Mouse (Mus musculus): Measurements from ENCODE around the gene Plekha4. TPM values are rescaled to one million over a fixed set of nuclear protein-coding genes. Genes with fewer than 3 reads are reported as not detected.
"Not testable (repeated sequence)": the region's sequence is repeated elsewhere in the genome, so short reads cannot be mapped to it uniquely, and the experiment has no call there.

Gene Plekha4
- total RNA-seq, 2 experiments from 2014 or later = 0.77 to 0.86 TPM

DNA sequence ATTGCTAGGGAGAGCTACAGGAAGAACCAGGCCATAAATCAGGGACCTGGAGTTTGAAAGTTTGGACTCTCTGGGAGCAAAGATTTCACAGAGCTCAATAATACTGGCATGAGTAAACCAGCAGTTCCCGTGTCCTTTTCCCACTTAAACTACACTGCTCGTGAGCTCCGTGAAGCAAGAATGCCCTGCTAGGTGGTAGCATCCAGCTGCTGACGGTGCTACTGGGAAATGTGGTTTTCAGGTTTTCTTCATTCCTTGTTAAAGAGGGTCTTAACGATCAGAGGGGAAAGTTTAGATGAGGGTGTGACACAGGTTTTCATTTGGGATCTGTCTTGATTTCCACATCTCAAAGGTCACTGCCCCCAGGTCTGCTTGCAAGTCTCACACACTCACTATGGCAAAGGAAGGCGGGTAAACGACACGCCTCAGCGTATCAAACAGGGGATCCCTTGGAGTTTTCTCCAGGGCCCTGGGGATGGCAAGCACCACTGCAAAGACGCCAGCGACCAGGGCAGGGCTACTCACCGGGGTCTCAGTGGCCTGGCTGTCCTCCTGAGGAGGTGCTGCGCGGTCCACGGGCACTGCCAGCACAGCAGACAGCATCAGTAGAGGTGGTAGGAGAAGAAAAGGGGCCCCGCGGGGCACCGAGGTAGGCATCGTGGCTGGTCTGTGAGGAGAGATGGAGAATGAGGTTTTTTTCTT, 16.8 kb upstream of the Plekha4 start:
- DNase-seq = no peak

DNA sequence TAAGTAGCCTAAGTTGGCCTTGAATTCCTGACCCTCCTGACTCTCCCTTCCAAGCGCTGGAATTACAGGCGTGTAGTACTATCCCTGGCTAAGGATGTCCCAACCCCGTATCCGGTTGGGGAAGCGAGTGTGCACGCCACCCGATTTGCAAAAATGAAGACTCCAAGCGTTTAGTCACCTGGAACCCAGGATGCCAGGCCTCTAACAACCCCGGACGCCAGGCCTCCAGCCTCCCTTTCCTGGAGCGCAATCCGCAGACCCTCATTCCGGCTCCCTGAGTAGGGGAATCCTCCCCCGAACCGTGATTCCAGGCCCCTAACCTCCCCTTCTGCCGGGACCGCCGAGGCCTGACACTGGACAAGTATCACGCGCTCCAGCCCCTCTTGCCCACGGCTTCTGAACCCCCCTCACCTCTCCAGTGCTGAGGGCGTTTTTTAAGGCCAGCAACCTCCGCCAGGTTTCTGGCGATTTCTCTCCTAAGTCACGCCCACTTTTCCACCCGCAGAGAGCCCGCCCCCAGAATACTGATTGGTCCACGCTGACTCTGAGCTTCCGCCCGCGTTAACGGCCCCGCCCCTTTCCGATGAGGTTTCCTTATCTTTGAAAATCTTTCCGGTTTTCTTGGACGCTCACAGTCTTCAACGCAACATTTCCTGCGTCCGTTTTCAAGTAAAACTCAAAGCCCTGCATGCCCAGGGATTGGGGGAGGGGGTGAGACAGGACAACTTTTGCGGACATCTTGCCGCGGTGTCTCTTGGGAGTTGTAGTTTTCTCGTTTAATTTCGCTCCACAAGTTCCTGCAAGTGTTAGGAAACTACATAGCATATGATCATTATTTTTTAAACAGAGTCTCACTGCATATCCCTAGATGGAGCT, 16.0 kb upstream of the Plekha4 start, which contains the start of gene Nucb1:
TSS of gene Nucb1 (minus strand) at position 495 of the 876 bp plus-strand sequence.
- peak; percentile 88 to 89 for DNase-seq

DNA sequence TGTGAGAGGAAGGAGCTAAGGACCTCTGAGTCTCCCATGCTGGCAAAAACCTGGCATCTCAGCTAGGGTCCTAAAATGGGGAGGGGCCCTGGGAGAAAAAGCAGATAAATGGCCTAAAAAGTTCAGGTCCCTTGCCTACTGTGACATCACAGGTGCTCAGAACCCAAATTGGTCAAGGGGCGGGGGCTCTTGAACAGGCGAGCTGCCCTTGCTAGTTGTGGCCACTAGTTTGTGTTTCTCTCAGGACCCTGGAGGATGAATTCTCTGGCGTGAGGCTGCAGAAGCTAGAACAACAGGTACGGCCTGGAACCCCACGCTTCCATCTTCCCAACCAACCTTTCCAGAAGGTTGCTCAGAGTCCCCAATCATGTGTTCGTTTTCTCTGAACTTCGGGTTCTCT, 11.7 kb upstream of the Plekha4 start:
- no peak for DNase-seq

GRCm38 (mm10) chr7:45515436-45515835, 10.7 kb upstream of the Plekha4 start:
- no peak for DNase-seq

DNA sequence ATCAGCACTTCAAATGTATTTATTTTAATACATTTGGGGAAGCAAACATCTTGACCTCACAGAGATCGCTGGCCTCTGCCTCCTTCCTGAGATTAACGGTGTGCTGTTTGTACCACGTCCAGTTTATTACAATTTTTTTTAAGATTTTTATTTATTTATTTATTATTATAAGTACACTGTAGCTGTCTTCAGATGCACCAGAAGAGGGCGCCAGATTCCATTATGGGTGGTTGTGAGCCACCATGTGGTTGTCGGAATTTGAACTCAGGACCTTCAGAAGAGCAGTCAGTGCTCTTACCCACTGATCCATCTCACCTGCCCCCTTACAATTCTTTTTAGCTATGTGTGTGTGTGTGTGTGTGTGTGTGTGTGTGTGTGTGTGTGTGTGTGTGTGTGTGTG, 9.3 kb upstream of the Plekha4 start:
- not testable (repeated sequence) for DNase-seq

GRCm38 (mm10) chr7:45518618-45519017, 7.5 kb upstream of the Plekha4 start:
- no peak for DNase-seq

- no peak for DNase-seq
Observed at GRCm38 (mm10) chr7:45519345-45520120, 6.6 kb upstream of the Plekha4 start.

GRCm38 (mm10) chr7:45520605-45521004, 5.5 kb upstream of the Plekha4 start:
- DNase-seq = no peak

DNA sequence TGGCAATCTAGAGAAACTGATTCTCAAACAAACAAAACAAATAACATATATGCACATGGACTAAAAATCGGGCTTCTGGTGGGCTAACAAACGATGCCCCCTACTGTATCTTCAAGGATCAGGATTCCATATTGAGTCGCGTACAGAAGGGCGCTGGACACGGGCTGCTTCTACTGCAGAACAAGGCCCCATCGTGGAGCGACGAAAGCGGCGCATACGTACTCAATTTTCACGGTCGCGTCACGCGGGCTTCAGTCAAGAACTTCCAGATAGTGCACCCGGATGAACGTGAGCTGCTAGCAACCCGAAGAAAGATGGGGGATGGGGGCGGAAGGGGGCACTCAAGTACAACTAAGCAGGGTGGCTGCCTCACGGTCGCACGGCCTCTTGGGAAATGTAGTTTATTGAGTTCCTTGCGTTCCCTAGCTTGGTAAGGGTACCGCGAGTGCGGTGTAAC, 4.4 kb upstream of the Plekha4 start:
- DNase-seq = peak; percentile 86 to 87

GRCm38 (mm10) chr7:45522194-45522752, 3.9 kb upstream of the Plekha4 start:
- DNase-seq = no peak

DNA sequence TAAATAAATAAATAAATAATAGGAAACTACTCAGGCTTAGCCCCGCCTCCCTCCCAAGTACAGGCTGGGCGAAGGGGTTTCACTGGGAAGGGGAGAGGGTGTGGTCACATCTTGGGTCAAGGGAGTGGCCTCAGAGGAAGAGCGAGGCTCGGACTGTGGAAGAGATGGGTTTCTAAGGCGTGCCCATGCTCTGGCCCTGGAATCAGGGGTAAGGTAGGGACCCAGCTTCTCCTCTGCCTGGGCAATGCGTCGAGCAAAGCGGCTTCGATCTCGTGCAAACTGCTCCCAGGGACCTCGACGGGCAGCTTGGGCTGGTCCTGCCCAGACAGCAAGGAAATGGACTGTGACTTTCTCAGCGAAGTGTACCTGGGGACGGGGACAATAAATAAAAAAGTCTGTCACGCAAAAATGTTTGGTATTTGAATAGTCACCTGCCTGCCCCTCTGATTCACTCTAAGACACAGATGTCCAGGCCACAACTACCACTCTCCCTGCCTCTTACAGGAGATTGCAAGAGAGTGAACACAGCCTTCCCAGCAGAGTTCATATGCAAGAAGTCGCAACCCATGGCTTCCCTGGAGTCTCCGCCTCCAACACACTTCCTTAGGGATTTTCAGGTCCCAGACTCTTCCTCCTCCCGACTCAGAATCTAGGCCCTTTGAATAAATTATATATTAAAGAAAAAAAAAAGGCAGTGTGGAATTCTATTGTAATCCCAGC, 3.0 kb upstream of the Plekha4 start:
- no peak for DNase-seq

DNA sequence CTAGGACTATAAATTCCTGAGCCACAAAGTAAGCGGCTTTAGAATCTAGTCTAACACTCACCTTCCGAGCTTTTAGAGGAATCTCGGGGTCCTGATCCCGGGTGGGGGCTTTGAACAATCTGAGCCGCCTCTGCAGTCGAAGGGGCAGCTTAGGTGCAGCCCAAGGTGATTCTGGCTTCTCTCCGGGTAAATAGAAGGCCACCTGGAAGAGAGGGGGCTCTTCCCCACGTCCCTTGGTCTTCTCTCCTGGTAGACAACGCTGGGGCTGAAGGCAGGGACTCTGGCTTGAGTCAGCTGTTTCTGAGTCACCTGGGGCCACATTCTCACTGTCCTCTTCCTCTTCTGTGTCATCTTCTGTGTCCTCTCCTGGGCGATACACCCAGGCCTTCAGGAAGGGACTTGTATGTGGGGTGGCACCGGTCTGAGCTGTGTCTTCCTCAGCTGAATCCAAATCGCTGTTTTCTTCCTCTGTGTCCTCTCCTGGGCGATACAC, 2.4 kb upstream of the Plekha4 start:
- DNase-seq = no peak

GRCm38 (mm10) chr7:45524841-45525621, 1.1 kb upstream of the Plekha4 start:
- no peak for DNase-seq

GRCm38 (mm10) chr7:45526474-45527120, 467 bp downstream of the Plekha4 start:
- DNase-seq = no peak

DNA sequence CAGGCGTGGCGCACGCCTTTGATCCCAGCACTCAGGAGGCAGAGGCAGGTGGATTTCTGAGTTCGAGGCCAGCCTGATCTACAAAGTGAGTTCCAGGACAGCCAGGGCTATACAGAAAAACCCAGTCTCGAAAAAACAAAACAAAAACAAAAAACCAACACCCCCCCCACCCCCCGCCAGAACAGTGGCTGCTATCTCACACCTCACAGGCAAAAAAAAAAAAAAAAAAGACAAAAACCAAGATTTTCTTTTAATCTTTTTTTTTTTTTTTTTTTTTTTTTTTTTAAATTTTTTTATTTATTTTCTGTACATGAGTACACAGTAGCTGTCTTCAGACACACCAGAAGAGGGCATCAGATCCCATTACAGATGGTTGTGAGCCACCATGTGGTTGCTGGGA, 1.0 kb downstream of the Plekha4 start:
- DNase-seq = not testable (repeated sequence)

DNA sequence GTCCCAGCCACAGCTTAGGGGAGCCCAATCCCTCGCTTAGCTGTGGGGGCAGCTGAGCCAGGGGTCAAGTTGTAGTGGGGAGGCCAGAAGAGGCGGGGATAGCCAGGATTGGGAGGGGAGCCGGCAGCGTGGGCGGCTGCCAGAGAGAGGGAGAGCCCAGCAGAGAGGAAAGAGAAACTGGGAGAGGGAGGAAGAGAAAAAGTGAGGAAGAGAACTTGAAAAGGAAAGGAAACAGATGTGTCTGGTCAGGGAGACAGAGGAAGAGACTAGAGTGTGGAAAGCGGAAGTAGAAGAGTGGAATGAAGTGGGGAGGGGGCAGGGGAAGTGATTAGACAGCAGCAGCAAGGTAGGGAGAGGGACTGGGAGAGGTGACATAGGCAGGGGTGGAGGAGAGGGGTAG, 3.3 kb downstream of the Plekha4 start:
- DNase-seq = no peak

- DNase-seq = no peak
Observed at GRCm38 (mm10) chr7:45530643-45531042, 4.5 kb downstream of the Plekha4 start.

GRCm38 (mm10) chr7:45535676-45536075, 9.5 kb downstream of the Plekha4 start:
- DNase-seq = no peak

- no peak for DNase-seq
Observed at GRCm38 (mm10) chr7:45537602-45538001, 11.5 kb downstream of the Plekha4 start.
